Mouse (Mus musculus): ENCODE data around the gene Ankrd37.

Gene Ankrd37

DNA sequence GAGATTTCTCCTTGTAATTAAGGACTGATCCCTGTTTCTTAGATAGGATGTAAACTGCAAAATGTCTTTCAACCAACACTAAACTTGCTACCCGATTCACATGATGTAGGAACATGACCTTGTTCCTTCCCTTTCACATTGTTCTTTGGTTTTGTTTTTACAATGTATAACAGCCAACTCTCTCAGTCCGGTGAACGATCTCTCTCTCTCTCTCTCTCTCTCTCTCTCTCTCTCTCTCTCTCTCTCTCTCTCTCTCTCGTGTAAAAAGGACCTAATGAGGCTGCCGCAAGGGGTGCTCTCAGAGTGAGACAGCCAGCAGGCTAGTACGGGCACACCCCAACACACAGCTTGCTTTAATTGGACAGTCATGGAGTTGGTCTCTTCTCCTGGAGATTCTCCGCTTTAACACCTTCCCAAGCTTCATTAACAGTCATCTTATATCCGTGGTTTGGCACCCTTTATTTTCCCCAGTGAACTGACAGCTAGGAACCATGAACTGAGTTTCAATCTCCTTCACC lies 31.5 kb downstream of the Ankrd37 start:
- DNase-seq (ENCODE audit: low read depth, low spot score) = peak; percentile 46

DNA sequence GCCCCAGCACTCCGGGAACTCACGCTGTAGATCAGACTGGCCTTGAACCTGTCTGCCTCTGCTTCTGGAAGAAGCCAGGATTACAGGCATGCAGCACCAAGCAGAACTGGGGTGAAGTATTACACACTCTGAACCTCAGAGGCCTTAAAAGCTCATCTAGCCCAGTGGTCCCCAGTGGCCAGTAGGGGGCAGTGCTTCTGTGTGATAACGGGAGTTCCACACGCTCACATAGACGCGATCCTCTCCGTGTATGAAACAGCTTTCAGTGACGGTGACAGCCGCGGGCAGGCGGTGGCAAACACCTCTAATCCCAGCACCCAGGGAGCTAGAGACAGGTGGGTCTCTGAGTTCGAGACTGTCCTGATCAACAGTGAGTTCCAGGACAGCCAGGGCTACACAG lies 34.6 kb downstream of the Ankrd37 start:
- peak; percentile 40 for DNase-seq (ENCODE audit: low read depth, low spot score)

DNA sequence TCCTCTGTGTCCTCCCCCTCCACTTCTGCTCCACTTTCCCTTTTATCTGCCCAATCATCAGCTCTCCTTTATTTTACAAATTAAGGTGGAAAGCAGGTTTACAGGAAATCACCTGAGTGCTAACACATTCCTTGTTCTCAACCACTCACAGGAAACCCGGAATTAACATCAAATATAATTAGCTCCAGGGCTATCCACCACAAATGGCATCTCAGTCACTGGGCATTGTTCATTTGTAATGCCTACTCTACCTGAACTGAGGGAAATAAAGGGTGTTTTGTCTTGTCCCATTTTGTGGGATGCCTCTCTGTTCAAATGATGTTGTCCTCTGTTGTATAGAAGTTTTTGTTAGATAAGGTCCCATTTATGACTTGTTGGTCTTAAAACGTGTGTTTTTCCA lies 54.9 kb downstream of the Ankrd37 start:
- no peak for DNase-seq (ENCODE audit: low read depth, low spot score)
